Mouse (Mus musculus): ENCODE measurements around the gene Dffa.

DNA sequence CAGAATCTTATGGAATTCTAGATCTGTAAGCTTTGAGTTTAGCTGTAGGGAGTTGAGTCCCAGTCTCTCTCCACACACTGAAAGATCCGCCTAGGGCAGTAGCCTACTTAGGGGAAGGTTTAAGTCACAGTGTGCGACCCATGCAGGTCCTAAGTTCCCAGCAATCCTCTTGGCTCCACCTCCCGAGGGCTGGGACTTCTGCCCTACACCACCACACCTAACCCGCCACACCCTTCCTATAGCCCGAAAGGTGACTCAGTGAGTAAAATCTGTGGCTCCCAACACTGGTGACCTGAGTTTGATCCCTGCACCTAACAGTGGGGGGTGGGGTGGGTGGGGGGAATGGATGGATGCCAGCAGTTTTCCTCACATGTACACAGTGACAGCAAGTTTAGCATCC is 19.5 kb downstream of the Dffa start:
- TF ChIP-seq POLR2A (IDR thresholded peaks at IDR 0.05; ENCODE audit: insufficient read length, low read depth) (no peak), E2F4 (IDR thresholded peaks at IDR 0.05; ENCODE audit: insufficient read depth) (no peak), TCF12 (IDR thresholded peaks at IDR 0.05; ENCODE audit: insufficient read depth, poor library complexity, severe bottlenecking) (no peak), MYOD1 (IDR thresholded peaks at IDR 0.05; ENCODE audit: control insufficient read depth in 1 of 3, insufficient read length in 2 of 3, low read depth in 2 of 3) (no peak)
